Mouse (Mus musculus) naive thymus-derived CD4-positive, alpha-beta T cell, adult 2 months (primary cell): ENCODE measurements around the gene Fmod.
A peak's percentile ranks its signal among the peaks of the same experiment; 100 is the strongest.

Experiments
- DNase-seq: peaks from one replicate; pipeline ENCODE4 v3.0.0-alpha.2; 2011; ENCODE audit warnings: low read depth

Gene Fmod

GRCm38 (mm10) chr1:134056285-134056684 is 19.2 kb downstream of the Fmod start:
- no peak for DNase-seq

- DNase-seq = no peak
Observed at GRCm38 (mm10) chr1:134057736-134058135, 20.7 kb downstream of the Fmod start.

DNA sequence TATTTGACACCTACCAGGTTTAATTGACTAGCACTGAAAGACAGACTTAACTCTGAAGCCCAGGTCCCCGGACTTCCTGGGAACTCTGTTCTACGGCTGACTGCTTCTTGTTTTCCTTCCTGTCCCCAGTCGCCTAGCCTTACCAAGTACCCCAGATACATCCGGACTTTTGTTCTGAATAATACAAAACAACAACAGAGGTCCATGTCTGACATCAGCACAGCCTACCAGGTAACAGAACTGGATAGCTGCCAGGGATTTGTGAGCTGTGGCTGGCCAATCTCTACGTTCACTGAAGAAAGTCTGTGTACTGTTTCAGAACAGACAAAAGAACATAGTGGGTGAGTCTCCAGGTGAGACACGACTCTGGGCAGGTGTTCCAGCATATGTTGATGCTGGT is 21.8 kb downstream of the Fmod start:
- peak; percentile 82 for DNase-seq

- peak; percentile 83 for DNase-seq
Observed at GRCm38 (mm10) chr1:134059739-134060695, 23.0 kb downstream of the Fmod start.

DNA sequence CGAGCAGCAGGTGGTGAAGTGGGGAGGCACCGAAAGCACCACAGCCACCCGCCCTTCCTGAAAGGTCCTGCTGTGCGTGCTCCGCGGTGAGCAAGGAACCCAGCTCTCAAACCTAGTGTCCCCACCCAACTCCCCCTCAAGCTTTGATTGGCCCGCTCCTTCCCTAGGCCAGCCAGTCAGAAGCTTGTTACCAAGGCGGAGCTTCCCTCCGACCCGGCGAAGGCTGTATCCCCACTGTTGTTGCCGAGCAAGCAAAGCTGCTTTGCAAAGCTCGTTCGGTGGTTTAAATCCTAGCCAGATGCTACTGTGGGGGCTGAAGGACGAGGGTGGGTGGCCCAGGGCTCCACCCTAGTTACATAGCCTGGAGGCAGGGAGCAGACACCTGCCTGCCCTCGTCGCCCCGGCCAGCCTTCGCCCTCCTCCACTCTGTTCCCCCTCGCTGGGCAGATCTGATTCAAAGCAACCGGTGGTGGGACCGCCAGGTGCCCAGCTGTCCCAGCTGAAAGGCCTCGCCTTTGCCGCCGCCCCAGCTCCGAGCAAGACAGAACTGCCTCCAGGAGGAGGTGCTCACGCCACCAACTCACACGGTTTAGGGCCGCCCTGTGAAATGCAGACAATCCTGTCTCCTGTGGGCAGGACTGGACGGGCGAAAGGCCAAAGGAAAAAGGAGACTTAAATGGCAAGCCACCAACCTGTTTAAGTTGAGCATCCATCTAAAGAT is 24.0 kb downstream of the Fmod start:
- DNase-seq = peak; percentile 94

GRCm38 (mm10) chr1:134061915-134062314 is 24.9 kb downstream of the Fmod start:
- no peak for DNase-seq

GRCm38 (mm10) chr1:134062411-134063085 is 25.5 kb downstream of the Fmod start:
- no peak for DNase-seq

- DNase-seq = peak; percentile 70
Observed at GRCm38 (mm10) chr1:134063086-134063772, 26.2 kb downstream of the Fmod start.

DNA sequence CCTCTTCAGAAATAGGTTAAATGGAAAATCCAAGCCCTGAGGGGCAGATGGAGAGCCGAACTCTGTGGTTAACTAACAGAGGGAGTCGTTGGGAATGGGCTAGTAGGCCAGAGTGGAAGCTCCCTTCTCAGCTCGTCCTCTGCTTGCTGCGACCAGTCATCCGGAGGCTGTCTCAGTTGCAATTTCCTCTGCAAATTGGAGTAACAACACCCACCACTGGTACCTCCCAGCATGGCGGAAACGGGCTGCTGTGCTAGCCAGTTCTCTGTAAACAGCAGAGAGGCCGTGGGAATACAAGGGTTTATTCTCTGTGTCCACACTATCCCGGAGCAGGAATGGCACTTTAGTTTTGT is 26.7 kb downstream of the Fmod start:
- DNase-seq = peak; percentile 72

DNA sequence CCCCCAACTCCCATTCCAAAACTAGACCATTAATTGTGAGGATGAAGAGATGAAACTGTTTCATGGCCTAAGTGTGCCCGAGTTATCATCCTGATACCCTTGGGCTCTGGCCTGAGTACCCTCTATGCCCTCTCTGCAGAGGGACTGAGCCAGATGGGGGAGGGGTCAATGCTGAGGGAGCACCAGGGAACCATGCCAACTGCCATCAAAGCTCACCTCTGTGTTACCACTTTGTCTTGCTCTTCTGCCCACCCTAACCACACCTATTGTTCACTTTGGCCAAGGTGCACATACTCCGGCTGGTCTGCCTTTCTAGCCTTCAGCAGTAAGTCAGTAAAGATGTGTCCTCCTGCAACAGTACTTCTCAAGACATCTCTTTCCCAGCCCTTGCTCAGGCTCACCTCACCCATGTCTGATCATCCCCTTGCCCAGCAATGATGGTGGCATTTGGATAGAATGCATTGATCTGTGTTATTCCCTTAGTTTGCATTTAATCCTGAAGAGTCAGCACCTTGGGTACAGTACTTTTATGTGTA is 27.3 kb downstream of the Fmod start:
- DNase-seq = no peak

- DNase-seq = peak; percentile 73
Observed at GRCm38 (mm10) chr1:134065241-134065809, 28.3 kb downstream of the Fmod start.

GRCm38 (mm10) chr1:134066554-134066953 is 29.5 kb downstream of the Fmod start:
- peak; percentile 45 for DNase-seq

DNA sequence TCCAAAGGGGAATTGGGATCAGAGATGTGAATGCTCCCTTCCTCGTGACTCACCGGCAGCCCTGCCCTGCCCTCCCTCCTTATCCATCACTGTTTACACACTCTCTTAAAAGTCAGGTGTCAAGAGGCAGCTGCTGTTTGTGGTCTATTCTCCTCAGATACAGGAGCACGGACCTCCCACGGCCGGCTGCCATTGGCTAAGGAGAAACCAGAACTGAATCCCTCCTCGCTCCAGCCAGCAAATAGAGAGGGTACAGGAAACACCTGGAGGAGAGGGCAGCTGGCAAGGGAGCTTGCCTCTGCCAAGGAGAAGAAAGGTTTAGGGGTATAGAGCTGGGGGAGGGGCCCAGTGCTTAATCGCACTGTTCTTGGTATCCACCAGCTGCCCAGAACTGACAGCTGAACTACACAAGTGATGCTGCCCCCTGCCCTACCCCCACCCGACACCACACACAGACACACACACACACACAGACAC is 30.1 kb downstream of the Fmod start:
- DNase-seq = peak; percentile 79

DNA sequence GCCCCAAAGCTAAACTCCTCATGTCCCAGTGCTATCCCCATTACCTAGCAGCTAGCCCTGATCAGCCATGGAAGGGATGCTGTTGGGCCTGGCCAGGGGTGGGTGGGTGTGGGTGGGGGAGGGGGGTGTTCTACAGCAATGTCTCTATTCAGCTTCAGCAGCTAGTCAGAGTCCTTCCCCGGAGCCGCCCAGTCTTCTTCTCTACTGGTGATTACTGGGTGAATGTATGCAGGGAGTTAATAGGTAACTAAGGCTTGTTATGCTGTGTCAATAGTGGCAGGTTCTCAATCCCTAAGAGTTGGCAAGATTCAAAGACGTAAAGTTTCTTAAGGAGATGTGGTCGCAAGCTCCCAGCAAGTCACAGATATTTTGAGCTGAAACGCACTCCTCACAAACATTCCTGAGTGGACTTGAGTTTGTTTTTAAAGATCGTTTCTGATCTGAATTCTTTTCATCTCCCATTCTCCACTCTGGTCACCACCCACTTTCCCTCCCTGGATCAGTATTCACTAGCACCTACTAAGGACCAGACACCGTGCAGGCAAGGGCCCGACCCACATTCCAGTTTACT is 33.1 kb downstream of the Fmod start:
- DNase-seq = no peak

DNA sequence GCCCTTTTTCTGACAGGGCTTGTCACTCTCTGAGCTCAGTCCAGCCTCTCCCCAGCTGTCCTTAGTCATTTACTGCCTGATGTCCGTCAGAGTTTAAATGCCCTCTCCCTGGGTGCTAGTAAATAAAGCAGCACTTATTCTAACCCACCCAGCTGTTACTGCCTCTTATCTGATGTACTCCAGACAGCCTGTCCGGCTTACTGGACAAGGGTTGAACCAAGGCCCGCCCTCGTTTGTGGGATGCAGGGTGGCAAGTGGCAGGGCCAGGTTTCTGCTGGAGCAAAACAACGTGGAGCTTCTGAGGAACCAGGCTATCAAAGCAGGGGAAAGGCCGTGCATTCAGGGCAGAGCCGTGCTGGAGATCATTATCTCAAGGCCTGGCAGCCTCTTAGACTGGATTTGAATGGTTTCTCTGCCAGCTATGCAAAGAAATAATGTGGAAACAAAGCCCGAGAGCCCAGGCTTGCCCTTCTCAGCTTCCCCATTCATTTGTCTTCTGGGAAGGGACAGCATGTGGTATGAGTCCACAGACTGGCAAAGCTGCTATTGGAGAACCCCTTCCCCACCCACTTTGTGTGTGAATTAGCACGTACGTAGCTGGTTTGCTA is 34.5 kb downstream of the Fmod start:
- DNase-seq = no peak

DNA sequence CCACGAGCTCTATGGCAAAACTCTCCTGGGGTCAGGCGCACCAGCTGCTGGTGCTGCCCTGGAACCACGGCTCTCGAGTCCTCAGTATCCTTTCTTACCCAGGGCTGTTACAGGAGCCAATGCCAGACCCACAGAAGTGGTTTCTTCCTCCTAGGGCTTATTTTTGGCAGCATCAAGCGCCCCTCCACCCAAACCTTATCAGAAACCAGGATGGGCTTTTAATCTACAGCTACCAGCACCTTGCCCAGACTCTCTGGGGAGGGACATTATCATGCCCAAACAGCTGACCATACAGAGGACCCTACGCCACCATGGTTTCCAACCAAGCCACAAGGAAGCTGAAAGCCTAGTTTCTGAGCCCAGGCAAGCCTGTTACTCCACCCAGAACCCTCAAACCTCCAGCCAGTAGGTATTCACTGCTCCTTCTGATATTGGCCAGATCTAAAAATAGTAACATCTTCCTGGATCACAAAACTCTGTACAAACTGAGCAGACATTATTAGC is 36.1 kb downstream of the Fmod start:
- peak; percentile 17 for DNase-seq

GRCm38 (mm10) chr1:134073658-134074057 is 36.6 kb downstream of the Fmod start:
- peak; percentile 21 for DNase-seq

- DNase-seq = peak; percentile 48
Observed at GRCm38 (mm10) chr1:134074184-134074583, 37.1 kb downstream of the Fmod start.

DNA sequence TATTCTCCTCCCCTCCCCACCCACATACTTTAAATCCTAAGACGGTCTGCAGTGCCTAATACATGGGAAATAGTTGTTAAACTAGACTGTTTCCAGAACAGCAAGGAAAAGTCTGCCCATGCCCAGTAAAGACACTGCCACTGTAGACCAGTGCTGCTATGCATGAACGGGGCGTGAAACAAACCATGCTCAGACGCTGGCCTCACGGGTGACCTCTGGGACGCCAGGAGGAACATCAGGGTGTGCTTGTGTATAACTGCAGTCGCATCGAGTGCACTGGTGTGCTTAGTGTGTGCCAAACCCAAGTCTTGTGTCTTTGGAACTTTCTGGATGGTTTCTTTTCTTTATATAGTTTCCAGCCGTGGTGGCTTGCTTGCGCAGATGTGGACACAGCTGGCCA is 37.6 kb downstream of the Fmod start:
- DNase-seq = peak; percentile 54

GRCm38 (mm10) chr1:134075532-134075931 is 38.5 kb downstream of the Fmod start:
- DNase-seq = peak; percentile 54
